Mouse (Mus musculus) heart, embryonic 12.5 days (tissue): Measurements from ENCODE around the gene Lrrc8b. TPM values are rescaled to one million over a fixed set of nuclear protein-coding genes. Genes with fewer than 3 reads are reported as not detected.

Source experiments
- ATAC-seq: fragments of 200-750 bp; cut with Nextera tagmentation; 2 replicates; pipeline ENCODE4 v1.8.0; 2017; ENCODE audit warnings: moderate TSS enrichment, moderate library complexity; ENCODE audit not compliant: insufficient number of reproducible peaks, low FRiP score
- H3K27ac ChIP-seq: fragments of 300-500 bp; sonication (generic); 2 replicates; pipeline ENCODE4 v1.5.1; 2016; ENCODE audit warnings: mild to moderate bottlenecking, moderate library complexity; ENCODE audit not compliant: poor library complexity, severe bottlenecking
- H3K27me3 ChIP-seq: fragments of 300-500 bp; sonication (generic); replicated peaks from 2 replicates; pipeline ENCODE4 v1.6.1; 2016; ENCODE audit warnings: mild to moderate bottlenecking, moderate library complexity
- H3K36me3 ChIP-seq: fragments of 300-500 bp; sonication (generic); 2 replicates; pipeline ENCODE4 v1.6.1; 2016; ENCODE audit warnings: mild to moderate bottlenecking, moderate library complexity
- H3K4me1 ChIP-seq: fragments of 300-500 bp; sonication (generic); replicated peaks from 2 replicates; pipeline ENCODE4 v1.6.1; 2016; ENCODE audit warnings: mild to moderate bottlenecking
- H3K4me2 ChIP-seq: fragments of 300-500 bp; sonication (generic); 2 replicates; pipeline ENCODE4 v1.6.1; 2016; ENCODE audit warnings: mild to moderate bottlenecking, moderate library complexity
- H3K4me3 ChIP-seq: fragments of 300-500 bp; sonication (generic); 2 replicates; pipeline ENCODE4 v1.5.1; 2016; ENCODE audit warnings: mild to moderate bottlenecking
- H3K9ac ChIP-seq: fragments of 300-500 bp; sonication (generic); 2 replicates; pipeline ENCODE4 v1.6.1; 2016; ENCODE audit warnings: mild to moderate bottlenecking, moderate library complexity
- H3K9me3 ChIP-seq: fragments of 300-500 bp; sonication (generic); replicated peaks from 2 replicates; pipeline ENCODE4 v1.6.1; 2016; ENCODE audit warnings: mild to moderate bottlenecking, moderate library complexity
- WGBS: fragments of 180-500 bp; shearing (Covaris S2); methylation state at CpG from one replicate; pipeline ENCODE4 v1.1.7; 2016; 5-methylcytosine and 5-hydroxymethylcytosine counted together
- polyA plus RNA-seq: library from polyadenylated mRNA; unstranded; fragments of >200 nt; fragmentation: Nextera tagmentation; extraction: Ambion mirVana; gene quantifications from 2 replicates; pipeline ENCODE4 v1.2.1, GENCODE M21; 2016

The Lrrc8b gene
- polyA plus RNA-seq, 1 experiment from 2014 or later = 6.1 TPM

DNA sequence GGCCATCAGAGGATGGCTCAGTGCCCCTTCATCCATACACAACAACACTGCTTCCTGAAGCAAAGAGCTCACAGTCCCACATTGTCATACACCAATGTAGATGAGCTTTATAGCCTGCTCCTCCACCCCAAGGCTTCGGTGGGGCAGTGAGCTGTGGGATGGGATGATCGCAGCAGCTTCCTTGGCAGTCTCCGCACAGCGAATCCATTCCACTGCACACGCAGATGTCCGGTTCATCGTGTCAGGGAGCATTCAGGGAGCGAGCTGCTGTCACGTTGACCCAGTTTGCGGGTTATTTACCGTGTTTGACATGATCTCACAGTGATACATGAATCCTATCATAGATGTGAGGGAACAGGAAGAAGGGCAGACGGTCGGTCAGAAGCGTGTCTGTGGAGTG is 69.3 kb downstream of the Lrrc8b start:
- no peak overlapping the region for H3K27ac ChIP-seq
- no peak overlapping the region for H3K4me3 ChIP-seq
- no peaks in the 10 kb centered on the region for H3K9me3 ChIP-seq
- no peaks in the 10 kb centered on the region for H3K4me1 ChIP-seq
- no peak overlapping the region for H3K4me2 ChIP-seq
- WGBS = 91% methylated on average over 14 of the region's 14 CpGs
- no peak overlapping the region for H3K9ac ChIP-seq
- no peaks in the 10 kb centered on the region for H3K27me3 ChIP-seq
- no peak for ATAC-seq
- H3K36me3 ChIP-seq = peaks cover 25% of the 10 kb centered on the region

- WGBS = 86% methylated on average over 5 of the region's 5 CpGs
These were observed 74.6 kb downstream of the Lrrc8b start for GRCm38 (mm10) chr5:105490211-105490610.

GRCm38 (mm10) chr5:105491389-105491788 is 75.8 kb downstream of the Lrrc8b start:
- ATAC-seq = peak; percentile 38; the same call in 1 of the 2 replicates
- 55% methylated on average over 4 of the region's 4 CpGs for WGBS

More at GRCm38 (mm10) chr5:105490211-105490610, 74.6 kb downstream of the Lrrc8b start:
- Histone ChIP-seq H3K9me3 (no peaks in the 10 kb centered on the region), H3K36me3 (peaks cover 5% of the 10 kb centered on the region; the same call in 1 of the 2 replicates), H3K4me3 (no peak overlapping the region), H3K27me3 (no peaks in the 10 kb centered on the region), H3K27ac (no peak overlapping the region), H3K9ac (no peak overlapping the region), H3K4me1 (0 out of 2 replicates have a peak, but pooled peaks cover 5% of the 10 kb centered on the region), H3K4me2 (no peak overlapping the region)
- ATAC-seq = no peak

DNA sequence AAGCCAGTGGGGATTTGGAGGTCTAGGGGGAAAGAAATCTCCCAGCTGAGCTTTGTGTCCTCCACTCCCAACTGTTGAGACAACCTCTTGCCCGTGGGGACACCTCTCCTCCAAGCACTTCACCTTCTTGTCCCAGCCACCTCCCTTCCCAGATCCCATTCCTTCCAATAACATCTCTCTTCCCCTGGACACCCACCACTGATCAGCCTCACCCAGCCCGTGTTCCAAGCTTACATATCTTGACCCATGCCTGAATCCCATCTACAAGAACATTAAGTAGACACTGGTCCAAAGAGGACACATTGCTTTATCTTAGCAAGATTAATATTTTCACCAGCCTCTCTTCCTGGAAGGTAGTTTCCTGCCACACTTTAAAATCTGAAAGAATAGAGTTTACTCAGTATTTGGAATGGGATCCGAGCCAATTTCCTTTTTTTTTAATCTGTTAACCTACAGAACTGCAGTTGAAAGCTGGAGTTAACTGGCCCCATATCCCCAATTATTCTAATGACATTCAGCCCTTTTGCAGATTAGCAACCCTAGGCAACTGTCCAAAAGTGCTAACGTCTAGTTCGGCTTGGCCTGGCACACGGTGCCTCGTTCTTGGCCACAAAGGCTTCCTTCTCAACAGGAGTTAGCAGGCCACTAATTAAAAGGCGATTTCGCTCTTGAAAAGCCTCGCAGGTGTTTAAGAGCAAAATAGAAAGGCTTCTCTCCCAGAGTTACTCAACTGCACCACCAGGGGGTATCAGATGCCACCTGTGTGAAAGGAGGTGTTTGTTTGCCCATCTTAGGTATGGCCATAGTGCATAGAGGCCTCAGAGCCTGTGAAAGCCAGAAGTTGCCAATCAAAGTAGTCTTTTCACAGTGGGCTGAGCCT is 77.0 kb downstream of the Lrrc8b start:
- H3K27ac ChIP-seq = no peak overlapping the region
- ATAC-seq = no peak
- H3K4me3 ChIP-seq = no peak overlapping the region
- 49% methylated on average over 10 of the region's 10 CpGs for WGBS
- no peak overlapping the region for H3K4me2 ChIP-seq
- peaks cover 12% of the 10 kb centered on the region for H3K4me1 ChIP-seq
- no peaks in the 10 kb centered on the region for H3K9me3 ChIP-seq
- H3K9ac ChIP-seq = no peak overlapping the region
- H3K36me3 ChIP-seq = no peaks in the 10 kb centered on the region
- no peaks in the 10 kb centered on the region for H3K27me3 ChIP-seq

More at GRCm38 (mm10) chr5:105491389-105491788, 75.8 kb downstream of the Lrrc8b start:
- Histone ChIP-seq H3K4me1 (peaks cover 12% of the 10 kb centered on the region), H3K36me3 (no peaks in the 10 kb centered on the region), H3K27me3 (no peaks in the 10 kb centered on the region), H3K9me3 (no peaks in the 10 kb centered on the region), H3K27ac (no peak overlapping the region), H3K4me3 (no peak overlapping the region), H3K4me2 (no peak overlapping the region), H3K9ac (no peak overlapping the region)

GRCm38 (mm10) chr5:105493377-105493776 is 77.8 kb downstream of the Lrrc8b start:
- ATAC-seq = no peak
- H3K9me3 ChIP-seq = no peaks in the 10 kb centered on the region
- no peak overlapping the region for H3K9ac ChIP-seq
- H3K4me2 ChIP-seq = no peak overlapping the region
- H3K4me3 ChIP-seq = no peak overlapping the region
- H3K27ac ChIP-seq = no peak overlapping the region
- no peaks in the 10 kb centered on the region for H3K27me3 ChIP-seq
- no peaks in the 10 kb centered on the region for H3K36me3 ChIP-seq
- WGBS = 84% methylated on average over 7 of the region's 7 CpGs
- H3K4me1 ChIP-seq = peaks cover 12% of the 10 kb centered on the region

DNA sequence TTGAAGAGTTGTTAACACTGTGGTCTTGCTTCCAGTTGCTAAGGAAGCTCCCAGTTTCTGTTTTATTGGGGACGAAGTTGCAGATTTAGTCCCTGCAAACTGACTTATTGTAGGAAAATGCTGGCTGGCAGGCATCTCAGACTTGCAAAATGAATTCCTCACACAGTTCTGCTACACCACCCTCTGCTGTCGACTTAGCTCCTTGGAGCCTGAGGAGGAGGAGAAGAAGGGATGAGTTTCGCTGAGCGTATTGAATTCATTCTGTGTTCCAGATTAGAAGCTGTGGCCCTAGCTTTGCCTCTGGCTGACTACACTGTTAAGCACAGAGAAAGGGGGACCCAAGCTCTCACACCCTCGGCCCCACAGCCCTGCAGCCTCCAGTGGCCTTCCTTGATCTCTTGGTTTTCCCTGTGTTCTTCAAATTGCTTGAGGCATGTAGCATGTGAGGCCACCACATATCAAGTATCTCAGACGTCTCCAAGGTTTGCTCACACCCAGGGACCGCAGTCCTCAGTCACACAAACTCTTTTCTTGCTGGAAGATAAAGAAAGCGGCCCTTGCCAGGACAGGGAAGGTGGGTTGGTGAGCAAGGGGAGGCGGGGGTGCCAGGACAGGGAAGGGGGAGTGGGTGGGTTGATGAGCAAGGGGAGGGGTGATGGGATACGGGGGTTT is 78.8 kb downstream of the Lrrc8b start:
- Histone ChIP-seq H3K4me3 (no peak overlapping the region), H3K9me3 (0 out of 2 replicates have a peak, but pooled peaks cover 2% of the 10 kb centered on the region), H3K27me3 (no peaks in the 10 kb centered on the region), H3K27ac (no peak overlapping the region), H3K4me2 (peak overlapping the region; percentile 64), H3K36me3 (no peaks in the 10 kb centered on the region), H3K9ac (0 out of 2 replicates have a peak overlapping the region, but pooled peaks have one; percentile 28), H3K4me1 (peaks cover 12% of the 10 kb centered on the region)
- 50% methylated on average over 10 of the region's 10 CpGs for WGBS
- ATAC-seq = no peak

DNA sequence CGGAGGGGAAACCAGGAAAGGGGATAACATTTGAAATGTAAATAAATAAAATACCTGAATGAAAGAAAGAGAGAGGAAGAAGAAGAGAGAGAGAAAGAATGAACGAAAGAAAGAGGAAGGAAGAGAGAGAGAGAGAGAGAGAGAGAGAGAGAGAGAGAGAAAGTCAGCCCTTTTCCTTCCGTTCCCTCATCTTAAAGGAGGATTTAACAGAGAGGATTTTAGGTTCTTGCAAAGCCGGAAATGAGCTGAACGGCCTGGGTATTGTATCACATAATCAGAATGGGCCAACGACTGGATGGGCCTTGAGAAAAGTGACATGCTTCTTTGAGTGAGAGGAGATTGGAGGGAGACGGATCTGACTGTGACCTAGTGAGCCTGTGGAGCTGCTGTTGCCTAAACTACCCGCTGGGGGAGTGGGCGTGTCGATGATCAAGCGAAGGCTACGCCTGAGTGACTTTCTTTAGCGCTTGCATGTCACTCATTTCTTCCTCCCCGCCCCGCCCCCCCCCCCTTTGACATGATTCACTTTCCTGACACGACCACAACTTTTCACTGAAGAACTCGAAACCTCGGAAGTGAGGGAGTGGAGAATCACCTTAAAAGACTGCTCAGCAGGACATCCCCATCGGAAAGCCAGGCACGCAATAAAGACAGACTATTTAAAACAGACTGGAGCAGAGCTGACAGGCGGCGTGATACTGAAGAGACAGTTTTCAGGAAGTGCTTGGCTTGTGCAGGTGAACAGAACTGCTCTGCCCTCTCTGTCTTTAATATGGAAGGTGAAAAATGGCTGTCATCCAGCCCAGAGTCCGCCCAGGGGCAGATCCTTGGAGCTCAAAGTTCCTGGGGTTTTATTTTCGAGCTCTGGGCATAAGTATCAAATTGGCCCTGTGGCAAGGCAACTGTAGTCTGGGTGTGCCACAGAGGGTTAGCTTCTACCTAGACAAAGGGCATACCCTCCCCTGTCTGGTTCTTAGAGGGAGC is 79.6 kb downstream of the Lrrc8b start:
- peak; percentile 73 for ATAC-seq
- H3K4me2 ChIP-seq = peak overlapping the region; percentile 64
- H3K9ac ChIP-seq = peak overlapping the region; percentile 55; the same call in 1 of the 2 replicates
- WGBS = 11% methylated on average over 22 of the region's 24 CpGs
- peaks cover 15% of the 10 kb centered on the region for H3K4me1 ChIP-seq
- H3K9me3 ChIP-seq = 0 out of 2 replicates have a peak, but pooled peaks cover 3% of the 10 kb centered on the region
- no peak overlapping the region for H3K27ac ChIP-seq
- H3K4me3 ChIP-seq = peak overlapping the region; percentile 28
- H3K27me3 ChIP-seq = no peaks in the 10 kb centered on the region
- H3K36me3 ChIP-seq = no peaks in the 10 kb centered on the region

DNA sequence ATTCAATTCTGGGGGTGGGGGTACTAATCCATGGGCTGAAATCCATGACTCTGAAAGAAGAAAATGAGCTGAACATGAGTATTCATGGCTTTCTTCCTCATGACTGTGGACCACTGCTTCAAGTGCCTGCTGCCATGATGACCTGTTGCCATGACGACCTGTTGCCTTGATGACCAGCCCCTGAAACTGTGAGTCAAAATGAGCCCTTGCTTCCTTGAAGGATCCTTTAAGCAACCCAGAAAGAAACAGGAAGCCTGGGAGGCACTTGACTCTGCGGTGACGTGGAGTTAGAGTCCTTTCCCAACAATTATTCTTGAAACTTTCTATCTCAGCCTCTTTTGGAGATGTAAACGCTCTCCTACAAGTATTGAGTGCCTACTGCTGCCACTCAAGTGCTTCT is 80.6 kb downstream of the Lrrc8b start:
- WGBS = 90% methylated on average over 4 of the region's 4 CpGs
- H3K27me3 ChIP-seq = no peaks in the 10 kb centered on the region
- ATAC-seq = no peak
- no peak overlapping the region for H3K9ac ChIP-seq
- no peaks in the 10 kb centered on the region for H3K36me3 ChIP-seq
- H3K4me3 ChIP-seq = no peak overlapping the region
- H3K27ac ChIP-seq = no peak overlapping the region
- H3K9me3 ChIP-seq = 0 out of 2 replicates have a peak, but pooled peaks cover 3% of the 10 kb centered on the region
- H3K4me1 ChIP-seq = peaks cover 20% of the 10 kb centered on the region
- no peak overlapping the region for H3K4me2 ChIP-seq

DNA sequence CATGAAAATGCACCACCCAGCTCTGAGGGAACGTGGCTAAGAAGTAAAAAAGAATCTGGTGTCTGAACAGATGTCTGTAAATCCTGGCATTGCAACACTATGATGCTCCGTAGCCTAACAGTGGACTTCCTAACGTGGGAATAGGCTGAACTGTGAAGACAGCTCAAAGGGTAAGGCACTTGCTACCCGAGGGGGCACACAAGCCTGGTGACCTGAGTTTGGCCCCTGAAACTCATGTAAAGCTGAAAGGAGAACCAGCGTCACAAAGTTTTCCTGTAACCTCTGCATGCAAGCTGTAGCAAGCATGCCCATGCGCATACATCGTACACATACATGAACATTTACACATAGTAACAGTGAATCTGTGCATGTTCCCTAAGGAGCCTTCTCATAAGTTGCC is 81.0 kb downstream of the Lrrc8b start:
- H3K4me2 ChIP-seq = no peak overlapping the region
- H3K9me3 ChIP-seq = 0 out of 2 replicates have a peak, but pooled peaks cover 3% of the 10 kb centered on the region
- no peak overlapping the region for H3K27ac ChIP-seq
- WGBS = 85% methylated on average over 7 of the region's 7 CpGs
- H3K27me3 ChIP-seq = no peaks in the 10 kb centered on the region
- H3K4me1 ChIP-seq = peaks cover 20% of the 10 kb centered on the region
- H3K4me3 ChIP-seq = no peak overlapping the region
- ATAC-seq = no peak
- H3K9ac ChIP-seq = no peak overlapping the region
- no peaks in the 10 kb centered on the region for H3K36me3 ChIP-seq

DNA sequence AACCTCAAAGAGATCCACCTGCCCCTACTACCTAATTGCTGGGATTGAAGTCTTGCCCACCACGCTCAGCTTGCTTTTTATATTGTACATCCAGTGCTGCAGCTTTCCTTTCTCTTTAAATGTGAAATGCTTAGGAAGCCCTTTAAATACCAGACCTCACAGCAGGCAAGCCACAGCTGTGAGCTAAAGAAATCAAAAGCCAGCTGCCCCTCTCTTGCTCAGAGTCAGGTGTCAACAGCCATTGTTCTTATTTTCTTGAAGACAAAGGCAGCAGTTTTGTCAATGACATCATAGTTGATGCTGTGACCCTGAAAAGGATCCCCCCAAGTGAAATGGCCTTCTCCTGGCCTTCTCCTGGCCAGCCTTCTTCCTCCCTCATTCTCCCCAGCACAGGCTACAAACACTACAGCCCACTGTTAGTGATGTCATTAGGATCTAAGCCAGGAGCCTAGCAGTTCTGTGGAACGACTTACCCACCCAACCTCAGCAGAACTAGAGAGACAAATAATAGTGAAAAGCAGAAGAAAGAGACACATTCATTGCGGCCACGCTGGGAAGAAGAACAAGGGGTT is 82.9 kb downstream of the Lrrc8b start:
- no peak for ATAC-seq
- Histone ChIP-seq H3K9ac (no peak overlapping the region), H3K4me2 (no peak overlapping the region), H3K9me3 (peaks cover 3% of the 10 kb centered on the region; the same call in 1 of the 2 replicates), H3K4me1 (peaks cover 17% of the 10 kb centered on the region), H3K36me3 (no peaks in the 10 kb centered on the region), H3K27ac (no peak overlapping the region), H3K27me3 (no peaks in the 10 kb centered on the region), H3K4me3 (no peak overlapping the region)
- 71% methylated on average over 4 of the region's 4 CpGs for WGBS
